Comparison of ENCODE assay signal across 8 mouse cellular contexts in genomic region chr2:119047849-119048248, GRCm38 (mm10). TPM values are rescaled to one million over a fixed set of nuclear protein-coding genes. Genes with fewer than 3 reads are reported as not detected.
A peak's percentile ranks its signal among the peaks of the same experiment; 100 is the strongest.
DNase-seq lines count a peak whose midpoint lies in the region; ATAC-seq and TF ChIP-seq lines count a peak whose summit lies in the region.

No protein-coding gene starts in this region.

- peak overlapping the region; percentile 93; the same call in 1 of the 2 replicates for H3K27ac ChIP-seq in kidney, postnatal 0 days
- no peak overlapping the region for H3K27ac ChIP-seq in embryonic facial prominence, embryonic 11.5 days (replicated peaks; ENCODE audit: low read depth, low read length)
- peak overlapping the region; percentile 96 for H3K27ac ChIP-seq in limb, embryonic 10.5 days
- H3K27ac ChIP-seq in neural tube, embryonic 15.5 days (replicated peaks): no peak overlapping the region

- ATAC-seq in kidney, postnatal 0 days (replicated peaks; ENCODE audit: low FRiP score, low read depth): no peak
- no peak for ATAC-seq in embryonic facial prominence, embryonic 11.5 days (replicated peaks; ENCODE audit: insufficient number of reproducible peaks, low FRiP score, low TSS enrichment, low read depth)
- ATAC-seq in neural tube, embryonic 15.5 days (ENCODE audit: low FRiP score): no peak

- peak; percentile 18 for DNase-seq in kidney, postnatal 0 days (ENCODE audit: low spot score)
- DNase-seq in kidney, adult 18-20 months: no peak
- peak; percentile 21 for DNase-seq in embryonic facial prominence, embryonic 11.5 days (ENCODE audit: low spot score)
- DNase-seq in limb, embryonic 10.5 days (ENCODE audit: low spot score): no peak
- DNase-seq in gastrocnemius, adult 18-20 months (ENCODE audit: low spot score): no peak
- no peak for DNase-seq in lung, postnatal 36 days
- DNase-seq in left cerebral cortex, postnatal 36 days (ENCODE audit: low spot score in 2 of 2): no peak

- H3K9ac ChIP-seq in kidney, postnatal 0 days (ENCODE audit: low read depth, low read length): peak overlapping the region; percentile 70
- peak overlapping the region; percentile 76 for H3K9ac ChIP-seq in embryonic facial prominence, embryonic 11.5 days (replicated peaks; ENCODE audit: low read length)
- no peak overlapping the region; the same call in 1 of the 2 replicates for H3K9ac ChIP-seq in neural tube, embryonic 15.5 days (replicated peaks)

- no peaks in the 10 kb centered on the region for H3K9me3 ChIP-seq in kidney, postnatal 0 days (replicated peaks; ENCODE audit: low read length)
- no peaks in the 10 kb centered on the region for H3K9me3 ChIP-seq in embryonic facial prominence, embryonic 11.5 days (replicated peaks; ENCODE audit: control insufficient read depth, low read length)
- H3K9me3 ChIP-seq in limb, embryonic 10.5 days (replicated peaks): no peaks in the 10 kb centered on the region
- H3K9me3 ChIP-seq in neural tube, embryonic 15.5 days (replicated peaks): no peaks in the 10 kb centered on the region

- no peaks in the 10 kb centered on the region for H3K36me3 ChIP-seq in kidney, postnatal 0 days (ENCODE audit: insufficient read depth, low read length)
- no peaks in the 10 kb centered on the region for H3K36me3 ChIP-seq in embryonic facial prominence, embryonic 11.5 days (replicated peaks; ENCODE audit: control insufficient read depth, insufficient read depth, low read depth, low read length)
- peaks cover 7% of the 10 kb centered on the region; the same call in 1 of the 2 replicates for H3K36me3 ChIP-seq in limb, embryonic 10.5 days
- no peaks in the 10 kb centered on the region for H3K36me3 ChIP-seq in neural tube, embryonic 15.5 days

- intact Hi-C loops in left cerebral cortex, postnatal 36 days (cut with DNase I): no loop called here

- WGBS in kidney, postnatal 0 days: 12% methylated on average over 4 of the region's 4 CpGs
- WGBS in embryonic facial prominence, embryonic 11.5 days: 24% methylated on average over 4 of the region's 4 CpGs
- WGBS in limb, embryonic 10.5 days: 26% methylated on average over 4 of the region's 4 CpGs
- WGBS in neural tube, embryonic 15.5 days: 7% methylated on average over 4 of the region's 4 CpGs

- peak overlapping the region; percentile 55 for H3K4me2 ChIP-seq in kidney, postnatal 0 days (ENCODE audit: low read length)
- peak overlapping the region; percentile 42 for H3K4me2 ChIP-seq in embryonic facial prominence, embryonic 11.5 days (ENCODE audit: low read depth, low read length)
- peak overlapping the region; percentile 91 for H3K4me2 ChIP-seq in neural tube, embryonic 15.5 days

- H3K4me3 ChIP-seq in kidney, postnatal 0 days (replicated peaks; ENCODE audit: low read depth, low read length): peak overlapping the region; percentile 58
- peak overlapping the region; percentile 74 for H3K4me3 ChIP-seq in embryonic facial prominence, embryonic 11.5 days (ENCODE audit: low read depth, low read length)
- H3K4me3 ChIP-seq in limb, embryonic 10.5 days: peak overlapping the region; percentile 84
- peak overlapping the region; percentile 77 for H3K4me3 ChIP-seq in neural tube, embryonic 15.5 days (replicated peaks)

- no peaks in the 10 kb centered on the region for H3K27me3 ChIP-seq in kidney, postnatal 0 days (ENCODE audit: insufficient read depth, low read length)
- no peaks in the 10 kb centered on the region for H3K27me3 ChIP-seq in embryonic facial prominence, embryonic 11.5 days (ENCODE audit: control insufficient read depth, insufficient read depth, low read length)
- H3K27me3 ChIP-seq in limb, embryonic 10.5 days (ENCODE audit: low read depth, poor library complexity, severe bottlenecking): no peaks in the 10 kb centered on the region
- no peaks in the 10 kb centered on the region for H3K27me3 ChIP-seq in neural tube, embryonic 15.5 days (replicated peaks)

- no peaks in the 10 kb centered on the region; the same call in 1 of the 2 replicates for H3K4me1 ChIP-seq in kidney, postnatal 0 days (replicated peaks; ENCODE audit: insufficient read depth, low read length)
- no peaks in the 10 kb centered on the region for H3K4me1 ChIP-seq in embryonic facial prominence, embryonic 11.5 days (ENCODE audit: control insufficient read depth, insufficient read depth, low read length)
- H3K4me1 ChIP-seq in limb, embryonic 10.5 days: peaks cover 28% of the 10 kb centered on the region
- H3K4me1 ChIP-seq in neural tube, embryonic 15.5 days: peaks cover 9% of the 10 kb centered on the region

- no peak for TF ChIP-seq CTCF in kidney, postnatal 0 days (IDR thresholded peaks at IDR 0.05; ENCODE audit: low read depth)

RNA-seq across cellular contexts. Expression of gene Knl1, which starts 0.9 kb away (rescaled TPM):
- 25.6 and 26.0 TPM in 2 replicates for polyA plus RNA-seq in kidney, postnatal 0 days (2015; fragmentation: Nextera tagmentation; extraction: Ambion mirVana)
- polyA plus RNA-seq in embryonic facial prominence, embryonic 11.5 days (2014; fragmentation: Nextera tagmentation; extraction: Ambion mirVana): 40.8 and 43.2 TPM in 2 replicates
- polyA plus RNA-seq in limb, embryonic 10.5 days (2016; fragmentation: Nextera tagmentation; extraction: Ambion mirVana): 42.5 and 58.0 TPM in 2 replicates
- 5.2 and 20.1 TPM in 2 replicates for polyA plus RNA-seq in neural tube, embryonic 15.5 days (2015; fragmentation: Nextera tagmentation; extraction: Ambion mirVana)
- under 1 TPM; 0.05 to 0.27 TPM for total RNA-seq in gastrocnemius, adult 18-20 months (2021)
- 1 to 10 TPM in 1 of 2 experiments, under 1 TPM in 1; 0.16 to 1.2 TPM for total RNA-seq in left cerebral cortex, postnatal 36 days (2021)

RNA-seq across cellular contexts. Expression of gene Rpusd2, which starts 13.3 kb away (rescaled TPM):
- 2.8 and 3.1 TPM in 2 replicates for polyA plus RNA-seq in kidney, postnatal 0 days (2015; fragmentation: Nextera tagmentation; extraction: Ambion mirVana)
- polyA plus RNA-seq in embryonic facial prominence, embryonic 11.5 days (2014; fragmentation: Nextera tagmentation; extraction: Ambion mirVana): 4.7 and 6.2 TPM in 2 replicates
- 6.9 and 8.8 TPM in 2 replicates for polyA plus RNA-seq in limb, embryonic 10.5 days (2016; fragmentation: Nextera tagmentation; extraction: Ambion mirVana)
- 3.7 and 4.5 TPM in 2 replicates for polyA plus RNA-seq in neural tube, embryonic 15.5 days (2015; fragmentation: Nextera tagmentation; extraction: Ambion mirVana)
- 1 to 10 TPM; 2.5 to 3.2 TPM for total RNA-seq in gastrocnemius, adult 18-20 months (2021)
- total RNA-seq in left cerebral cortex, postnatal 36 days (2021): 1 to 10 TPM; 8.0 to 8.4 TPM

RNA-seq across cellular contexts. Expression of gene Ccdc32, which starts 18.7 kb away (rescaled TPM):
- polyA plus RNA-seq in kidney, postnatal 0 days (2015; fragmentation: Nextera tagmentation; extraction: Ambion mirVana): 29.9 and 30.1 TPM in 2 replicates
- 22.6 and 26.4 TPM in 2 replicates for polyA plus RNA-seq in embryonic facial prominence, embryonic 11.5 days (2014; fragmentation: Nextera tagmentation; extraction: Ambion mirVana)
- 18.2 and 19.7 TPM in 2 replicates for polyA plus RNA-seq in limb, embryonic 10.5 days (2016; fragmentation: Nextera tagmentation; extraction: Ambion mirVana)
- 40.7 and 41.2 TPM in 2 replicates for polyA plus RNA-seq in neural tube, embryonic 15.5 days (2015; fragmentation: Nextera tagmentation; extraction: Ambion mirVana)
- 1 to 10 TPM; 3.6 to 3.9 TPM for total RNA-seq in gastrocnemius, adult 18-20 months (2021)
- 10 to 100 TPM; 50.2 to 52.7 TPM for total RNA-seq in left cerebral cortex, postnatal 36 days (2021)

Comparison
In these comparisons a context has a peak if more than half of its experiments do, and no peak if none do; other contexts are left out.
1. DNase-seq: peak in kidney, postnatal 0 days (single experiment) and embryonic facial prominence, embryonic 11.5 days (single experiment); none in kidney, adult 18-20 months (single experiment), limb, embryonic 10.5 days (single experiment), gastrocnemius, adult 18-20 months (single experiment), lung, postnatal 36 days (single experiment) and left cerebral cortex, postnatal 36 days (0 of 2).
2. H3K27ac ChIP-seq: peak in kidney, postnatal 0 days (single experiment) and limb, embryonic 10.5 days (single experiment); none in embryonic facial prominence, embryonic 11.5 days (single experiment) and neural tube, embryonic 15.5 days (single experiment).
3. Peak in every context shown above with its lines, with median percentiles within 50 percentile points of each other: H3K4me2 ChIP-seq and H3K4me3 ChIP-seq.